Mouse (Mus musculus) heart, embryonic 15.5 days (tissue): Measurements from ENCODE around the gene Gm38394. TPM values are rescaled to one million over a fixed set of nuclear protein-coding genes. Genes with fewer than 3 reads are reported as not detected.
A peak's percentile ranks its signal among the peaks of the same experiment; 100 is the strongest.
"Not testable (repeated sequence)": the region's sequence is repeated elsewhere in the genome, so short reads cannot be mapped to it uniquely, and the experiment has no call there.

Source experiments
- ATAC-seq: fragments of 200-750 bp; cut with Nextera tagmentation; replicated peaks from 2 replicates; pipeline ENCODE4 v1.8.0; 2017; ENCODE audit warnings: low read depth, moderate TSS enrichment; ENCODE audit not compliant: insufficient number of reproducible peaks, insufficient read depth, low FRiP score
- H3K27ac ChIP-seq: fragments of 300-500 bp; sonication (generic); 2 replicates; pipeline ENCODE4 v1.5.1; 2015; ENCODE audit warnings: mild to moderate bottlenecking, inconsistent platforms
- H3K27me3 ChIP-seq: fragments of 300-500 bp; sonication (generic); 2 replicates; pipeline ENCODE4 v1.6.1; 2015; ENCODE audit warnings: inconsistent platforms
- H3K36me3 ChIP-seq: fragments of 300-500 bp; sonication (generic); 2 replicates; pipeline ENCODE4 v1.6.1; 2015; ENCODE audit warnings: mild to moderate bottlenecking, inconsistent platforms
- H3K4me1 ChIP-seq: fragments of 300-500 bp; sonication (generic); replicated peaks from 2 replicates; pipeline ENCODE4 v1.6.1; 2015; ENCODE audit warnings: inconsistent platforms
- H3K4me2 ChIP-seq: fragments of 300-500 bp; sonication (generic); 2 replicates; pipeline ENCODE4 v1.6.1; 2015; ENCODE audit warnings: inconsistent platforms, mild to moderate bottlenecking, moderate library complexity
- H3K4me3 ChIP-seq: fragments of 300-500 bp; sonication (generic); 2 replicates; pipeline ENCODE4 v1.5.1; 2015; ENCODE audit warnings: mild to moderate bottlenecking, inconsistent platforms
- H3K9ac ChIP-seq: fragments of 300-500 bp; sonication (generic); 2 replicates; pipeline ENCODE4 v1.6.1; 2015; ENCODE audit warnings: mild to moderate bottlenecking, inconsistent platforms
- H3K9me3 ChIP-seq: fragments of 300-500 bp; sonication (generic); replicated peaks from 2 replicates; pipeline ENCODE4 v1.6.1; 2016; ENCODE audit warnings: inconsistent platforms
- WGBS: fragments of 180-500 bp; shearing (Covaris S2); methylation state at CpG from one replicate; pipeline ENCODE4 v1.1.7; 2015; ENCODE audit warnings: mixed read lengths; 5-methylcytosine and 5-hydroxymethylcytosine counted together
- polyA plus RNA-seq: library from polyadenylated mRNA; unstranded; fragments of >200 nt; fragmentation: Nextera tagmentation; extraction: Ambion mirVana; gene quantifications from 2 replicates; pipeline ENCODE4 v1.2.1, GENCODE M21; 2015

Gm38394 gene
- 3.4 and 3.8 TPM in 2 replicates for polyA plus RNA-seq

DNA sequence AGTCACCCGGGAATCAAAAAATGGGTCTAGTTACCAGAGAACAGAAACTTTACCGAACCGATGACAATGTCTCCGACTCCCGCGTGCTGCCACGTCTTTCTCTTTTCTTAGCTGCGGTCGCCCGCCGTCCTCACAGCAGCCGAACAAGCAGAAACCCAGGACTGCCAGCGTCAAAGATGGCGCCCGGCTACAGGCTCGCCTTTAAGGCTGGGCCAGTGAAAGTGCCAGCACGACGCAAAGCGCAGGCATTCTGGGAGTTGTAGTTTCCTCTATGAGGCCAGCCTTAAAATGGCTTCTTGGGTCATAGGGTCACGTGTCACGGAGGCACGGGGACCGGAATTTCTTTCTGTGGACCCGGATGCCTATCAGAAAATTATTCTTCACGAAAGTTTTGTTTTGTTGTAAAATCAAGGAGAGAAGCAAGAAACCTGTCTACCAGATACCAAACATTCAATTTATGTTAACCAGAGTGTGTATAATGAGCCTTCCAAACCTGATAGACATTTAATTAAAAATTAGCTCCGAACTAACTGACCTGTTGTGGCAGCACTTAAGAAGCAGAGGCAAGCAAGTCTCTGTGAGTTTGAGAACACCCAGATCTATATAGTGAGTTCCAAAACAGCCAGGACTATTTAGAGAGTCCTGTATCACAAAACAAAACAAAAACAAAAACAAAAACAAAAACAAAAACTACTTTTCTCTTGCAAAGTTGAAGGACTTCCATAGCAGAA is at the start of gene Gm38394:
TSS of gene Gm38394 (minus strand) at position 116 of the 731 bp plus-strand sequence.
- H3K4me2 ChIP-seq = peak within 1 kb of the TSS; percentile 87
- peaks cover 40% of the 10 kb centered on the region for H3K4me1 ChIP-seq
- WGBS = 2% methylated on average over 26 of the region's 26 CpGs
- ATAC-seq = peak; percentile 97
- no peaks in the 10 kb centered on the region for H3K9me3 ChIP-seq
- 0 out of 2 replicates have a peak, but pooled peaks cover 3% of the 10 kb centered on the region for H3K36me3 ChIP-seq
- H3K9ac ChIP-seq = peak within 1 kb of the TSS; percentile 82
- H3K4me3 ChIP-seq = peak within 1 kb of the TSS; percentile 69
- peak within 1 kb of the TSS; percentile 89 for H3K27ac ChIP-seq
- H3K27me3 ChIP-seq = no peaks in the 10 kb centered on the region

DNA sequence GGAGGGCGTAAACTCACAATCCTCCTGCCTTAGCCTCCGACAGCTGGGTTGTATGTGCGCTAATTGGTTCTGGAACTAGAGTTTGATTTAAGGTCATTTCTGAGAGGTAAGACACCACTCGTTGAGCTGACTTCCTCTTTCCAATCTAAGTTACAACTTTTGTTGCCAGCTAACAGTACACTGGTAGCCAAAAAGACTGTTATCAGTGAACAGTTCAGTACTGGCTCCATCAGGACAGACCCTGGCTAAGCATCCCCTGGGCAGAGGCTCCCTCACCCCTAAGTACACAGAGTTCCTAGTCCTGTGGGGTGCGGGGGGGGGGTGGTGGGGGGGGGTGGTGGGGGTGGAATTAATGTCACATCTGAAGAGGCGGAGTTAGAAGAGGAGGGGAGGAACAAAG is 49.8 kb upstream of the Gm38394 start:
- WGBS = 67% methylated on average over 6 of the region's 6 CpGs
- Histone ChIP-seq H3K4me2 (no peak overlapping the region), H3K36me3 (no peaks in the 10 kb centered on the region), H3K9me3 (no peaks in the 10 kb centered on the region), H3K27ac (no peak overlapping the region), H3K9ac (no peak overlapping the region), H3K27me3 (no peaks in the 10 kb centered on the region), H3K4me3 (no peak overlapping the region), H3K4me1 (peaks cover 9% of the 10 kb centered on the region; the same call in 1 of the 2 replicates)
- no peak for ATAC-seq

DNA sequence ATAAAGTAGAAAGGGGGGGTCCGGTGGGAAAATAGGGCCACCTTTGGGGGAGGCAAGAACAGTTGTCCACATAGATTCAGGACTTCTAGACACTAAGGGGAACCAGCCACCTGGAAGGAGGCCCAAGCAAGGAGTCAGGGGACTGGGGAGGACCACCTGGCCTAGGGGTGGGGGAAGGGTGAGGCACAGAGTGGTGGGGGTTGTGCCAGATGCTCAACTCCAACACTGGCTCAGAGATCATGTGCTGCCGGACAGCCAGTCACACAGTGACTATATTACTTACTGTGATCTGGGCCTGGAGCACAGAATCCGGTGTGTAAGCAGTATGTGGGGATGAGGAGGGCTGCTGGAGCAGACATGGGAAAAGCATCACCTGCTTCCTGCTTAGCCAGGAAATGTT is 48.2 kb upstream of the Gm38394 start:
- no peak overlapping the region for H3K27ac ChIP-seq
- 77% methylated on average over 3 of the region's 3 CpGs for WGBS
- no peak for ATAC-seq
- no peaks in the 10 kb centered on the region for H3K9me3 ChIP-seq
- H3K4me1 ChIP-seq = peaks cover 8% of the 10 kb centered on the region; the same call in 1 of the 2 replicates
- H3K27me3 ChIP-seq = no peaks in the 10 kb centered on the region
- no peak overlapping the region for H3K4me2 ChIP-seq
- no peaks in the 10 kb centered on the region for H3K36me3 ChIP-seq
- H3K9ac ChIP-seq = no peak overlapping the region
- no peak overlapping the region for H3K4me3 ChIP-seq

GRCm38 (mm10) chr1:133701824-133702223 is 40.7 kb upstream of the Gm38394 start:
- not testable (repeated sequence) for H3K9ac ChIP-seq, H3K4me2 ChIP-seq, H3K27me3 ChIP-seq, H3K4me1 ChIP-seq, H3K4me3 ChIP-seq, H3K36me3 ChIP-seq, ATAC-seq, H3K27ac ChIP-seq, H3K9me3 ChIP-seq
- WGBS = 20% methylated on average over 1 of the region's 2 CpGs

DNA sequence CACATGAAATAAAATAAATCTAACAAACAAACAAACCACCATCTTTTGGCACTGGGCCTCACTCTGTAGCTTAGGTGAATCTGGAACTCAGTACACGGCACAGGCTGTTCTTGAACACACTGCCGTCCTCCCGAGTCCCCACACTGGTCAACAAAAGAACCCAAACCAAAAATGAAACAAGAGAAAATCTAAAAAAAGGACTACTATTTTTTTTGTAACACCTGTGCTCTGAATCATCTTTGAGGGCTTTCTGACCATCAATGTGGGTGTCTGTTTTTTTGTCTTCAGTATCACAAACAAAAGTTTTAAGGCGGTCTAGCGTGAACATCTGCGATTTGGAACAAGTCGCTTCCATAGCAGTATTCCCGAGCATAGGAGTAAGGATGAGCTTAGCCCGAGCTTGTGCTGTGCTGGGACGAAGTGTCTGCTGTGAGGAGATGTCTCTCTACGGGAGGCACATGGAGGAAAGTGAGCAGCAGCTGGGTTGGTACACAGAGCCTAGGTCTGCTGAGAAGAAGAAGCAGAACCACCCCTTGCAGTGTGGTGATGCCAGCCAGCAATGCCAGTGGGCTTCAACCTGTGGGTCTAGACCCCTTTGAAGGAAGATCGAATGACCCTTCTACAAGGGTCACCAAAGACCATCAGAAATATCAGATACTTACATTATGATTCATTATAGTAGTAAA is 37.0 kb upstream of the Gm38394 start:
- Histone ChIP-seq H3K4me2 (no peak overlapping the region), H3K36me3 (no peaks in the 10 kb centered on the region), H3K9me3 (no peaks in the 10 kb centered on the region), H3K9ac (no peak overlapping the region), H3K27me3 (no peaks in the 10 kb centered on the region), H3K4me3 (no peak overlapping the region), H3K4me1 (peaks cover 37% of the 10 kb centered on the region), H3K27ac (no peak overlapping the region)
- ATAC-seq = no peak
- 93% methylated on average over 12 of the region's 12 CpGs for whole genome bisulfite sequencing

DNA sequence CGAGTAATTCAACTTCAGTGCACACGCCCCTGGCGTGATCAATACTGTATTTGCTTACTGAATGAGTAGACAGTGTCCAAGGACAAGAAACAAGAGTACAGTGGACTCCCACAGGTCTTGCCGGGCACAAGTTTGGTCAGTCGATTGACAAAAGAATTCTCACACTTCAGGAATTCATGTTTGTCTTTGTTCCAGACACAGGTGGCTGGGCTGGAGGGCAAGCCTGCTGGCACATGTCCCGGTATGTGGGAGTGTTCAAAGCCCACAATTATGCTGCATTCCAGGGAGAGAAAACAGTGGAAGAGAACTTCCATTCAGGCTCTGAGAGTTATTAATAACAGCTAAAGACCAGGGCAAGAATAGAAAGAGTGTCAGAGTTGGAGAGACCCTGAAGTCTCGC is 34.8 kb upstream of the Gm38394 start:
- peak overlapping the region; percentile 30 for H3K4me2 ChIP-seq
- peak overlapping the region; percentile 87 for H3K27ac ChIP-seq
- peaks cover 40% of the 10 kb centered on the region for H3K4me1 ChIP-seq
- H3K9ac ChIP-seq = no peak overlapping the region
- 21% methylated on average over 7 of the region's 7 CpGs for WGBS
- no peaks in the 10 kb centered on the region for H3K27me3 ChIP-seq
- no peaks in the 10 kb centered on the region for H3K9me3 ChIP-seq
- no peaks in the 10 kb centered on the region for H3K36me3 ChIP-seq
- peak; percentile 86 for ATAC-seq
- no peak overlapping the region for H3K4me3 ChIP-seq

DNA sequence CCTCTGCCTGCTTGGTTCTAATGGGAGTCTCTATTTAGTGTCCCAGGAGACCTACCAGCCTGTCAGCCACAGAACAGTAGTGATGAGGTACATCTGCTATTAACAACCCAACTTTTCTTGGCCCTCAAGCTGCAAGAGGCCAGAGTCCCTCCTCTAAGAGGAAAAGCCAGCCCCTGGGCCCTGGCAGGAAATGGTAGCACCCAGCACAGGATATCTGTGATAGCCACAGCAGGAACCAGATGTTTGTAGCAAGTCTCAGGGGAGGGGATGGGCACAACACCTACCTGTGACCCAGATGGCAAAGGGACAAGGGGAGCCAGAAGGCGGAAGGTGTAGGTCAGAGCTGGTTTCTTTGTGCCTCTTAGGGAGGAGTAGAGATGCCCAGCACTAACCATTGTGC is 33.8 kb upstream of the Gm38394 start:
- Histone ChIP-seq H3K4me1 (peaks cover 40% of the 10 kb centered on the region), H3K9me3 (no peaks in the 10 kb centered on the region), H3K4me2 (no peak overlapping the region), H3K4me3 (no peak overlapping the region), H3K9ac (no peak overlapping the region), H3K27ac (peak overlapping the region; percentile 87), H3K27me3 (no peaks in the 10 kb centered on the region), H3K36me3 (no peaks in the 10 kb centered on the region)
- no peak for ATAC-seq
- 86% methylated on average over 1 of the region's 1 CpGs for WGBS

DNA sequence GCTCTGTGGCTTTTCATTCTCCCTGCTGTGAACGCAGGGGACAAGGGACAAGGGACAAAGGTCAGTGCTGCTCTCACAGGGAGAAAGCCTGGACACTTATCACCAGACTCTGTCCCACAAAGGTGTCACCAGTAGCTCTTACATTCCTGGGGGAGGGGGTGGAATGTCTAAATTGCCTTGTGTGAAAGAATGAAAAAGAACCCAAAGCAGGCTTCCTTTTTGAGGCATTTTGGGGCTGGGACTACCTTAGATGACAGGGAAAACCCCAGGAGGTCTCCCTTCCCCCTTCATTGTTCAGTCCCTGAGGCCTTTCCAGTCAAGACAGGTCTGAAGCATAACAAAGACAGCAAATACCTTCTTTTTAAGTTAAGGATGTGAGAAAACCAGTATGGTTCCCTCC is 33.2 kb upstream of the Gm38394 start:
- no peak overlapping the region for H3K4me2 ChIP-seq
- no peaks in the 10 kb centered on the region for H3K27me3 ChIP-seq
- no peak overlapping the region for H3K9ac ChIP-seq
- peak overlapping the region; percentile 87 for H3K27ac ChIP-seq
- H3K36me3 ChIP-seq = no peaks in the 10 kb centered on the region
- H3K4me1 ChIP-seq = peaks cover 40% of the 10 kb centered on the region
- WGBS = 0% methylated on average over 1 of the region's 1 CpGs
- no peak overlapping the region for H3K4me3 ChIP-seq
- ATAC-seq = no peak
- H3K9me3 ChIP-seq = no peaks in the 10 kb centered on the region

DNA sequence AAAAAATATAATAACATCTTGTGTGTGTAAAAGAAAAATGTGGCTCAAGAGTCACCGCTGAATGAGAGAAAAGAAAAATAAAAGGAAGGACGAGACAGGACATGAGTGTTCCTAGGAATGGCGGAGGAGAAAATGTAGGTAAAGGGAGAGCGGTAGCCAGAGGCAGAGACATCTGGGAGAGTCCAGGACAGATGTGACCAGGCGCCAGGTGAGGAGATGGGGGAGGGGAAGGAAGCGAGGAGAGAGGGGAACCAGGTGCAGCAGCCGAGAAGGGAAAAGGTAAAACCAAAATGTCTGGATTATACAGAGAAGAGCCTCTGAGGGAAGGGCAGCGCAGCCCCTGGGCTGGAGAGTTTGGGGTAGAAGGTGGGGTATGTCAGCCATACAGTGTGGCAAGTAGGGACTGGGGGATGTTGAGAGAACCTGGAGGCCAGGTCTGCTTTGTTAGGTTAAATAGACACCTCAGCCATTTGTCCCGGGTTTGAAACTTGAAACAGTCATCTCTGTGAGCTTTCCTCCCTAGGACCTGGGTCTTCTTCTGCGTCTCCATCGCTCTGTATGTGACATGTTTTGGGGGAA is 32.5 kb upstream of the Gm38394 start:
- H3K9ac ChIP-seq = no peak overlapping the region
- H3K4me1 ChIP-seq = peaks cover 40% of the 10 kb centered on the region
- no peaks in the 10 kb centered on the region for H3K9me3 ChIP-seq
- no peak overlapping the region for H3K4me2 ChIP-seq
- H3K27me3 ChIP-seq = no peaks in the 10 kb centered on the region
- H3K4me3 ChIP-seq = no peak overlapping the region
- H3K36me3 ChIP-seq = no peaks in the 10 kb centered on the region
- WGBS = 69% methylated on average over 11 of the region's 11 CpGs
- ATAC-seq = no peak
- peak overlapping the region; percentile 87 for H3K27ac ChIP-seq

DNA sequence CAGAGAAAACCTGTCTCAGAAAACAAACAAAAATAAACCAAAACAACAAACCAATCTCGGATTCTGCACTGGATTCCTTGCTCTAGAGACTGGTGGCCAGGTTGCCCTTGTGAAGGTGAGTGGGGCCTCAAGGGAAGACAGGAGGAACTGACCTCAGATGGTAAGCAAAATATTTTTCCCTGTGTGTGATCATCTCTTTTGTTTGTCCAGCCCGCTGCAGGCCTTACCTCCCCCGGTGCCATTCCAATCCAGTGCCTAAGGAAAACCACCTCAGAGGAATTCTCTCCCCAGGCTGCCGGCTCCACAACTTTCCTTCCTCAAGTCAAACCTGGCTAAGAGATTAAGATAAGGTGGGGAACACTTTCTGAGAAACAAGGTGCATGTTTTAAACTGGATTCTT is 31.1 kb upstream of the Gm38394 start:
- WGBS = 47% methylated on average over 4 of the region's 4 CpGs
- H3K27ac ChIP-seq = no peak overlapping the region
- H3K36me3 ChIP-seq = no peaks in the 10 kb centered on the region
- H3K9me3 ChIP-seq = no peaks in the 10 kb centered on the region
- 0 out of 2 replicates have a peak overlapping the region, but pooled peaks have one; percentile 6 for H3K9ac ChIP-seq
- H3K4me1 ChIP-seq = peaks cover 40% of the 10 kb centered on the region
- ATAC-seq = no peak
- no peak overlapping the region for H3K4me2 ChIP-seq
- H3K27me3 ChIP-seq = no peaks in the 10 kb centered on the region
- H3K4me3 ChIP-seq = no peak overlapping the region

DNA sequence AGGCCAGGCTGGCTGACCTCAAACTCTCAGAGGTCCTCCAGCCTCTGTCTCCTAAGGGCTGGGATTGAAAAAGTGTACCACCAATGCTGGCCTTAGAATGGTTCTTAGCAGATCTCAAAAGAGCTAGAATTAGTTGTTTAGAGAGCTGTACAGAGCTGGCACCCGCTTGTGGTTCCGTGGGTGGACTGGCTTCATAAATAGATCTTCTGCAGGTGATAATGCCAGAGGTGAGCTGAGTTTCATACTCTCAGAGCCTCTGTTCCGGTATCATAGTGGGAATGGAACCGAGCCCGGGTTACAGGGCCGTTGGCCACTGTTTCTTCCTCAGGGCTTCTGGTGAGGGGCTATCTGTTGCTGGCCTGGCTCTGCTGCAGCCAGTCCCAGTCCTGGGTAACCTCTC is 29.9 kb upstream of the Gm38394 start:
- Histone ChIP-seq H3K4me3 (no peak overlapping the region), H3K4me1 (peaks cover 30% of the 10 kb centered on the region), H3K4me2 (no peak overlapping the region), H3K9me3 (no peaks in the 10 kb centered on the region), H3K9ac (no peak overlapping the region), H3K36me3 (no peaks in the 10 kb centered on the region), H3K27me3 (no peaks in the 10 kb centered on the region), H3K27ac (no peak overlapping the region)
- no peak for ATAC-seq
- WGBS = 88% methylated on average over 6 of the region's 6 CpGs
